Mouse (Mus musculus) megakaryocyte, embryonic 14.5 days (primary cell): ENCODE measurements around the gene Tmem223.

ENCODE experiments used
- FLI1 ChIP-seq: IDR thresholded peaks from 2 replicates; pipeline ENCODE4 v1.6.1; 2012; ENCODE audit warnings: low read length, inconsistent platforms, mixed read lengths
- GATA1 ChIP-seq: IDR thresholded peaks from 3 replicates; pipeline ENCODE4 v1.6.1; 2012; ENCODE audit warnings: mixed read lengths, low read length, inconsistent platforms, borderline replicate concordance

- no peak for TF ChIP-seq GATA1
- TF ChIP-seq FLI1 = no peak
These were observed 15.1 kb upstream of the Tmem223 start for GRCm38 (mm10) chr19:8755652-8756051.
